Mouse (Mus musculus): ENCODE measurements around the gene 4930564D02Rik.

- TF ChIP-seq CTCF (IDR thresholded peaks at IDR 0.05) (no peak), POLR2A (IDR thresholded peaks at IDR 0.05; ENCODE audit: insufficient read depth, low read depth, low read length) (no peak)
Measured at GRCm38 (mm10) chr3:105066544-105066943, at the start of gene 4930564D02Rik.
